Mouse (Mus musculus) heart, postnatal 36 days (tissue): ENCODE data around the gene Agap1. TPM values are rescaled to one million over a fixed set of nuclear protein-coding genes. Genes with fewer than 3 reads are reported as not detected.

Source experiments
- DNase-seq, 2 experiments: peaks; one replicate each; pipeline ENCODE4 v3.0.0; 2021 to 2022
- intact Hi-C: fragments of 180-260 bp; cut with DNase I; formaldehyde crosslinking; loops from one replicate; pipeline ENCODE4 v1.15.1; 2025
- total RNA-seq, 2 experiments: library from RNA; stranded (reverse); gene quantifications; 2 replicates each; pipeline ENCODE4 v1.2.3; 2021

Agap1 gene
- total RNA-seq, 2 experiments from 2014 or later: 60.8 to 67.6 TPM

- intact Hi-C loops: no loop called here
Observed at GRCm38 (mm10) chr1:89902641-89903040, 448.0 kb downstream of the Agap1 start.

GRCm38 (mm10) chr1:89909796-89910195 lies 455.2 kb downstream of the Agap1 start:
- intact Hi-C loops: no loop called here
- no peak for DNase-seq

More at GRCm38 (mm10) chr1:89902641-89903040, 448.0 kb downstream of the Agap1 start:
- DNase-seq: no peak

GRCm38 (mm10) chr1:89912392-89912791 lies 457.8 kb downstream of the Agap1 start:
- no peak for DNase-seq
- intact Hi-C loops: no loop called here

- no peak for DNase-seq
- intact Hi-C loops: no loop called here
Observed at GRCm38 (mm10) chr1:89913611-89914010, 459.0 kb downstream of the Agap1 start.

GRCm38 (mm10) chr1:89918111-89918510 lies 463.5 kb downstream of the Agap1 start:
- intact Hi-C loops: no loop called here
- no peak for DNase-seq

- intact Hi-C loops: no loop called here
Observed at GRCm38 (mm10) chr1:89919206-89919605, 464.6 kb downstream of the Agap1 start.

GRCm38 (mm10) chr1:89921806-89922205 lies 467.2 kb downstream of the Agap1 start:
- intact Hi-C loops: no loop called here

More at GRCm38 (mm10) chr1:89919206-89919605, 464.6 kb downstream of the Agap1 start:
- DNase-seq: no peak

GRCm38 (mm10) chr1:89922282-89922681 lies 467.7 kb downstream of the Agap1 start:
- no peak for DNase-seq
- intact Hi-C loops: no loop called here

More at GRCm38 (mm10) chr1:89921806-89922205, 467.2 kb downstream of the Agap1 start:
- DNase-seq: no peak

- intact Hi-C loops: no loop called here
Observed at GRCm38 (mm10) chr1:89922883-89923641, 468.5 kb downstream of the Agap1 start.

GRCm38 (mm10) chr1:89923642-89924020 lies 469.0 kb downstream of the Agap1 start:
- no peak for DNase-seq
- intact Hi-C loops: no loop called here

More at GRCm38 (mm10) chr1:89922883-89923641, 468.5 kb downstream of the Agap1 start:
- DNase-seq: no peak

- no peak for DNase-seq
- intact Hi-C loops: loop anchor here (5.0 kb wide), 1 partner anchor 68 kb away; no protein-coding TSS in a partner anchor
Observed at GRCm38 (mm10) chr1:89925501-89926190, 471.0 kb downstream of the Agap1 start.

- intact Hi-C loops: loop anchor here (5.0 kb wide), 1 partner anchor 69 kb away; no protein-coding TSS in a partner anchor
Observed at GRCm38 (mm10) chr1:89926583-89927060, 472.0 kb downstream of the Agap1 start.

GRCm38 (mm10) chr1:89927061-89927661 lies 472.6 kb downstream of the Agap1 start:
- intact Hi-C loops: loop anchor here (5.0 kb wide), 1 partner anchor 70 kb away; no protein-coding TSS in a partner anchor
- DNase-seq: no peak

More at GRCm38 (mm10) chr1:89926583-89927060, 472.0 kb downstream of the Agap1 start:
- DNase-seq: no peak

- DNase-seq: no peak
- intact Hi-C loops: loop anchor here (5.0 kb wide), 1 partner anchor 71 kb away; no protein-coding TSS in a partner anchor
Observed at GRCm38 (mm10) chr1:89928676-89929075, 474.1 kb downstream of the Agap1 start.

GRCm38 (mm10) chr1:89929181-89929580 lies 474.6 kb downstream of the Agap1 start:
- no peak for DNase-seq
- intact Hi-C loops: loop anchor here (5.0 kb wide), 1 partner anchor 72 kb away; no protein-coding TSS in a partner anchor

GRCm38 (mm10) chr1:89929721-89930505 lies 475.3 kb downstream of the Agap1 start:
- intact Hi-C loops: loop anchor here (5.0 kb wide), 1 partner anchor 73 kb away; no protein-coding TSS in a partner anchor
- no peak for DNase-seq

GRCm38 (mm10) chr1:89930551-89930950 lies 475.9 kb downstream of the Agap1 start:
- intact Hi-C loops: no loop called here
- no peak for DNase-seq

- peak in 1 of 2 experiments; percentile 29 for DNase-seq
Observed at GRCm38 (mm10) chr1:89931120-89931519, 476.5 kb downstream of the Agap1 start, which contains the start of gene Gbx2. Gbx2 (minus strand) TSS chr1:89931179.

GRCm38 (mm10) chr1:89932021-89932423 lies 477.4 kb downstream of the Agap1 start:
- no peak for DNase-seq
- intact Hi-C loops: no loop called here

More at GRCm38 (mm10) chr1:89931120-89931519, 476.5 kb downstream of the Agap1 start, which contains the start of gene Gbx2:
- intact Hi-C loops: no loop called here

GRCm38 (mm10) chr1:89932616-89933015 lies 478.0 kb downstream of the Agap1 start:
- intact Hi-C loops: no loop called here
- DNase-seq: no peak
